Mouse (Mus musculus) heart, embryonic 13.5 days (tissue): Measurements from ENCODE around the gene Pet100. TPM values are rescaled to one million over a fixed set of nuclear protein-coding genes. Genes with fewer than 3 reads are reported as not detected.

Source experiments
- ATAC-seq: fragments of 200-750 bp; cut with Nextera tagmentation; 2 replicates; pipeline ENCODE4 v1.8.0; 2017; ENCODE audit warnings: moderate TSS enrichment; ENCODE audit not compliant: insufficient number of reproducible peaks, low FRiP score, low TSS enrichment; ENCODE audit errors: extremely low read depth
- H3K27ac ChIP-seq: fragments of 300-500 bp; sonication (generic); replicated peaks from 2 replicates; pipeline ENCODE4 v1.5.1; 2015; ENCODE audit warnings: moderate library complexity, mild to moderate bottlenecking, inconsistent platforms
- H3K27me3 ChIP-seq: fragments of 300-500 bp; sonication (generic); replicated peaks from 2 replicates; pipeline ENCODE4 v1.6.1; 2015; ENCODE audit warnings: mild to moderate bottlenecking, inconsistent platforms
- H3K36me3 ChIP-seq: fragments of 300-500 bp; sonication (generic); 2 replicates; pipeline ENCODE4 v1.6.1; 2015; ENCODE audit warnings: mild to moderate bottlenecking, inconsistent platforms
- H3K4me1 ChIP-seq: fragments of 300-500 bp; sonication (generic); 2 replicates; pipeline ENCODE4 v1.6.1; 2015; ENCODE audit warnings: inconsistent platforms
- H3K4me2 ChIP-seq: fragments of 300-500 bp; sonication (generic); 2 replicates; pipeline ENCODE4 v1.6.1; 2015; ENCODE audit warnings: inconsistent platforms, mild to moderate bottlenecking, moderate library complexity
- H3K4me3 ChIP-seq: fragments of 300-500 bp; sonication (generic); 2 replicates; pipeline ENCODE4 v1.5.1; 2015; ENCODE audit warnings: moderate library complexity, mild to moderate bottlenecking, inconsistent platforms
- H3K9ac ChIP-seq: fragments of 300-500 bp; sonication (generic); 2 replicates; pipeline ENCODE4 v1.6.1; 2015; ENCODE audit warnings: inconsistent platforms, mild to moderate bottlenecking, moderate library complexity
- H3K9me3 ChIP-seq: fragments of 300-500 bp; sonication (generic); 2 replicates; pipeline ENCODE4 v1.6.1; 2016; ENCODE audit warnings: inconsistent platforms
- WGBS: fragments of 180-500 bp; shearing (Covaris S2); methylation state at CpG from one replicate; pipeline ENCODE4 v1.1.7; 2015; ENCODE audit warnings: mixed read lengths; 5-methylcytosine and 5-hydroxymethylcytosine counted together
- polyA plus RNA-seq: library from polyadenylated mRNA; unstranded; fragments of >200 nt; fragmentation: Nextera tagmentation; extraction: Ambion mirVana; gene quantifications from 2 replicates; pipeline ENCODE4 v1.2.1, GENCODE M21; 2015

Gene Pet100
- polyA plus RNA-seq, 1 experiment from 2014 or later = 97.0 TPM

DNA sequence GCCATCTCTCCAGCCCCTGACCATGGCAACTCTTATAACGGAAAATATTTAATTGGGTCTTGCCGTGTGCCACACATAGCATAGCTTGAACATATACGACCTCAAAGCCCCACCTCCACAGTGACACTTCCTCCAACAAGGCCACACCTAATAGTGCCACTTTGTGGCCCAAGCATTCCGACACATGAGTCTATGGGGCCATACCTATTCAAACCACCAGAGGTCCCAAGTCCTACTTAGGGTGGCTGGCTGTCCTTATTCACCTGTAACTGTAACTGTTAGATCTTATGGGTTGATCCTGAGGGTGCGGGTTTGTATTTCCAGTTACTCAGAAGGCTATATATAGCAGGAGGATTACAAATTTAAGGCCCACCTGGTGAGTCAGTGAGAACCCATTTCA lies 6.7 kb downstream of the Pet100 start:
- peaks cover 19% of the 10 kb centered on the region for H3K27me3 ChIP-seq
- peaks cover 7% of the 10 kb centered on the region for H3K4me1 ChIP-seq
- H3K36me3 ChIP-seq = no peaks in the 10 kb centered on the region
- no peak overlapping the region for H3K4me3 ChIP-seq
- H3K4me2 ChIP-seq = no peak overlapping the region
- no peak for ATAC-seq
- no peak overlapping the region for H3K9ac ChIP-seq
- H3K27ac ChIP-seq = no peak overlapping the region
- WGBS = 28% methylated on average over 5 of the region's 5 CpGs
- no peaks in the 10 kb centered on the region for H3K9me3 ChIP-seq

DNA sequence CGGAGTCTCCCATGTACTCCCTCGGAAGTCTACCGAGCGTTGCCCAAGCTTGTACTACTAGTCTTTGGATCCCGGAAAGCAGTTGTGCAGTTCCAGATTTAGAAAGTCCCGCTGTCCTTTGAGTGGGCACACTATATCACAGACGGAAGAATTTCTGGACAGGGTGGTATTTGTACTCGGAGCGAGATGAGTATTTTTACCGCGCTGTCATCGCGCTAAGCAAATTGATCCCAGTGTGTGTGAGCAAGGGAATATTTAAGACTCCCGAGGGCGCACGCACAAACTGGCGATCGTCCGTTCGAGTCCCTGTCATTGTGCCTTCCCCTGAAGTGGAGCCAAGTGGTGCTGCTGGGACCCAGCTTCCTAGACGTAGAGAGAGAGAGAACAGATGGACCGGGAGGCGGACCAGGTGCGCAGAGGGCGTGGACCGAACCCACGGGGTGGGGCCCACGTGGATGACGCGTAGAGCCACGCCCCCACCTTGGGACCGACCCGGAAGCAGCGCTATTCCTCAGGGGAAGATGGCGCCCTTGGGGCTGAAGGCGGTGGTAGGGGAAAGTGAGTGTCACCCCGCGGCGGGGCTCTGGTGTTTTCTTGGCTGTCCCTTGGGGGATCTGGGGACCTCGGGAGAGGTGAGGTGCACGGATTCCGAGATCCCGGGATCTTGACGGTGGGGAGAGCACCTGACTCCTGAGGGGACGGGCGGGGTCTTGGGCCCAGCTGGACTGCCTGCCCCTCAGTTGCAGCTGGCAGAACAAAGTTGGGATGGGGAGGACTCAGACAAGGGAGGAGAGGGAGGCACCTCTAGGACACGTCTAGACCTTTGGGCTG lies 9.5 kb downstream of the Pet100 start, which contains the start of gene Stxbp2:
Stxbp2 (plus strand) TSS at position 309 of the 831 bp plus-strand sequence.
- ATAC-seq = peak; percentile 87
- Histone ChIP-seq H3K27ac (no peak within 1 kb of the TSS), H3K4me1 (peaks cover 7% of the 10 kb centered on the region), H3K4me3 (peak within 1 kb of the TSS; percentile 75), H3K27me3 (peaks cover 19% of the 10 kb centered on the region), H3K9me3 (no peaks in the 10 kb centered on the region), H3K36me3 (peaks cover 20% of the 10 kb centered on the region), H3K9ac (peak within 1 kb of the TSS; percentile 83), H3K4me2 (peak within 1 kb of the TSS; percentile 90)
- WGBS = 4% methylated on average over 47 of the region's 47 CpGs

- no peak for ATAC-seq
- Histone ChIP-seq H3K36me3 (peaks cover 26% of the 10 kb centered on the region), H3K4me1 (peaks cover 7% of the 10 kb centered on the region)
These were observed 10.1 kb downstream of the Pet100 start for GRCm38 (mm10) chr8:3631478-3631875.

GRCm38 (mm10) chr8:3645804-3646203 lies 24.5 kb downstream of the Pet100 start:
- no peaks in the 10 kb centered on the region for H3K9me3 ChIP-seq
- H3K4me3 ChIP-seq = no peak overlapping the region
- no peak overlapping the region for H3K4me2 ChIP-seq
- 19% methylated on average over 5 of the region's 5 CpGs for WGBS
- no peak overlapping the region for H3K9ac ChIP-seq
- no peaks in the 10 kb centered on the region for H3K4me1 ChIP-seq
- peaks cover 10% of the 10 kb centered on the region; the same call in 1 of the 2 replicates for H3K36me3 ChIP-seq
- no peak for ATAC-seq
- H3K27ac ChIP-seq = no peak overlapping the region
- 0 out of 2 replicates have a peak, but pooled peaks cover 4% of the 10 kb centered on the region for H3K27me3 ChIP-seq

More at GRCm38 (mm10) chr8:3631478-3631875, 10.1 kb downstream of the Pet100 start:
- WGBS = 13% methylated on average over 8 of the region's 8 CpGs
- H3K27me3 ChIP-seq = peaks cover 19% of the 10 kb centered on the region
- peak overlapping the region; percentile 83 for H3K9ac ChIP-seq
- H3K9me3 ChIP-seq = no peaks in the 10 kb centered on the region
- H3K27ac ChIP-seq = no peak overlapping the region
- H3K4me2 ChIP-seq = peak overlapping the region; percentile 90
- H3K4me3 ChIP-seq = peak overlapping the region; percentile 75

GRCm38 (mm10) chr8:3646824-3647531 lies 25.6 kb downstream of the Pet100 start:
- H3K36me3 ChIP-seq = peaks cover 7% of the 10 kb centered on the region; the same call in 1 of the 2 replicates
- no peak overlapping the region for H3K9ac ChIP-seq
- no peaks in the 10 kb centered on the region for H3K4me1 ChIP-seq
- ATAC-seq = no peak
- no peak overlapping the region for H3K4me2 ChIP-seq
- H3K4me3 ChIP-seq = no peak overlapping the region
- 0 out of 2 replicates have a peak, but pooled peaks cover 4% of the 10 kb centered on the region for H3K27me3 ChIP-seq
- no peak overlapping the region for H3K27ac ChIP-seq
- no peaks in the 10 kb centered on the region for H3K9me3 ChIP-seq
- WGBS = 72% methylated on average over 6 of the region's 6 CpGs

DNA sequence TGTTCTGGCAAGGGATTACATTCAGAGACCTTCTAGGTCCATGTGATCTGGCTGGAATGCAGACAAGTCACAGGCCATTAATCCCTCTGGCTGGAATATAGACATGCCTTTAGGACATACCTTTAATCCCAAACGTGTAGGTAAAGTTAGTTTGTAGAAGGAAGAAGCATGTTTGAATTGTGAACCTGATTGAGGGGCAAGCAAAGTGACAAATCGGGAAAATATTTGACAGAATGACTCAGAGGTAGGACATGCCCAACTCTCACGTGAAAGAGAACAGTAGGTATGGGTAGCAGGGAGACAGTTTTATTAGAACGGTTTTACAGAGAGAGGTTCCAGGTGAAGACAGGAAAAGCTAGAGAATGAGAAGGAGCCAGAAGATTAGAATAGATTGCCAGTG lies 26.2 kb downstream of the Pet100 start:
- Histone ChIP-seq H3K9me3 (no peaks in the 10 kb centered on the region), H3K36me3 (peaks cover 4% of the 10 kb centered on the region; the same call in 1 of the 2 replicates), H3K27ac (no peak overlapping the region), H3K4me1 (no peaks in the 10 kb centered on the region), H3K9ac (no peak overlapping the region), H3K27me3 (0 out of 2 replicates have a peak, but pooled peaks cover 4% of the 10 kb centered on the region), H3K4me2 (no peak overlapping the region), H3K4me3 (no peak overlapping the region)
- no peak for ATAC-seq
- 70% methylated on average over 4 of the region's 4 CpGs for WGBS

DNA sequence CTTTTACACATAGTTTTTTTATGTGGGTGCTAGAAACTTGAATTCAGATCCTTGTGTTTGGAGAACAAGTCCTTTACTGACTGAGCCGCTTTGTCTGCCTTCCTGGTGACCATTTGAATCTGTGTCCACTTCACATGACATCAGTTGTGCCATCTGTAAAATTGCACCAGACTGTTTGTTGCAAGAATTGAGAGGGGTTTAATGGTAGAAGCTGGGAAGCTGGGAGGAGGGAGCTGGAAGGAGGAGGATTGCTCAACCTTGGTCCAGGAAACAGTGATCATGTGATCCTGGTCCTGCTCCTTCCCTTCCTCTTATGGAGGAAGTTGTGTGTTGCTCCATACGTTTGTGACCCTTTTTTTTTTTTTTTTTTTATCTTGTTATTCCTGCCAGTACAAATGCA lies 26.9 kb downstream of the Pet100 start:
- no peaks in the 10 kb centered on the region for H3K4me1 ChIP-seq
- H3K9me3 ChIP-seq = no peaks in the 10 kb centered on the region
- 0 out of 2 replicates have a peak, but pooled peaks cover 4% of the 10 kb centered on the region for H3K27me3 ChIP-seq
- no peak overlapping the region for H3K9ac ChIP-seq
- H3K4me3 ChIP-seq = no peak overlapping the region
- ATAC-seq = no peak
- H3K27ac ChIP-seq = no peak overlapping the region
- H3K4me2 ChIP-seq = no peak overlapping the region
- 64% methylated on average over 2 of the region's 2 CpGs for WGBS
- H3K36me3 ChIP-seq = no peaks in the 10 kb centered on the region

- 53% methylated on average over 1 of the region's 1 CpGs for WGBS
- H3K4me2 ChIP-seq = peak overlapping the region; percentile 35
- H3K27me3 ChIP-seq = 0 out of 2 replicates have a peak, but pooled peaks cover 7% of the 10 kb centered on the region
- no peak overlapping the region for H3K9ac ChIP-seq
- no peak for ATAC-seq
- no peaks in the 10 kb centered on the region for H3K9me3 ChIP-seq
- no peak overlapping the region for H3K4me3 ChIP-seq
- H3K36me3 ChIP-seq = no peaks in the 10 kb centered on the region
- no peaks in the 10 kb centered on the region for H3K4me1 ChIP-seq
- no peak overlapping the region for H3K27ac ChIP-seq
These were observed 27.6 kb downstream of the Pet100 start for GRCm38 (mm10) chr8:3648990-3649389.

GRCm38 (mm10) chr8:3652845-3653244 lies 31.5 kb downstream of the Pet100 start:
- 58% methylated on average over 3 of the region's 3 CpGs for WGBS
- no peaks in the 10 kb centered on the region for H3K9me3 ChIP-seq
- H3K27ac ChIP-seq = no peak overlapping the region
- no peak overlapping the region for H3K4me3 ChIP-seq
- no peak for ATAC-seq
- H3K27me3 ChIP-seq = peaks cover 20% of the 10 kb centered on the region
- H3K9ac ChIP-seq = no peak overlapping the region
- no peak overlapping the region for H3K4me2 ChIP-seq
- H3K4me1 ChIP-seq = no peaks in the 10 kb centered on the region
- H3K36me3 ChIP-seq = no peaks in the 10 kb centered on the region

DNA sequence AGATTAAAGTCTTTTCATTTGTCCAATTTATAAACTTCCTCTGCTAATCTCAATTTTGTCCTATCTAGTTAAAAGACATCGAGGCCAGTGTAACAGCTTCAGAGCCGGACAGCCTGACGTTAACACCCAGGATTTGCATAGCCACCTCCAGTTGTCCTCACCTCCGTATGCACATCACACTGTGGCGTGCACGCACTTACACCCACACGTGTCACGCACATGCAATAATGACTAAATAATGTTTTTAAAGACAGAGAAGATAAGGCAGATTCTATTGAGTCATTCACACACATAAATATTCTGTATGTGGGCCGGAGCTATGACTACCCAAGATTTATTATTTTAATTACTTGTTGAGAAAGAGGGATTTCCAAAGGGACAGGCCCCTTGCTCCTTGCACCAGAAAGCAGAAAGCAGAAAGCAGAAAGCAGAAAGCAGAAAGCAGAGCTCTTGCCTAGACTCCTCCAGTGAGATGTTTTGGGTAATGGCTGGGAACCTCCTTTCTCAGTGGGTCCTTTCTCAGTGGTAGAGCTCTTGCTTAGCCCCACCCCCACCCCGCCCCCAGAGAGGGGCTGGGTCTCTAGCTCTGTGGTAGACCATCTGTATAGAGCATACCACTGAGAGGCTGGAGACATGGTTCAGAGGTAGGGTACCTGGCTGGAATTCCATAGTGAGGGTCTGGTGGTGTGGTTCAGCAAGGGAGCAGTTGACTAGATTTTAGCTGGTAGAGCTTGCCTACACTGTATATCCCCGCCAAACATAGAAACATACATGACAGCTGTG lies 33.6 kb downstream of the Pet100 start:
- Histone ChIP-seq H3K36me3 (no peaks in the 10 kb centered on the region), H3K4me1 (no peaks in the 10 kb centered on the region), H3K4me3 (no peak overlapping the region), H3K27me3 (peaks cover 22% of the 10 kb centered on the region), H3K4me2 (no peak overlapping the region), H3K27ac (no peak overlapping the region), H3K9ac (no peak overlapping the region), H3K9me3 (no peaks in the 10 kb centered on the region)
- no peak; the same call in 1 of the 2 replicates for ATAC-seq
- 63% methylated on average over 11 of the region's 11 CpGs for WGBS

DNA sequence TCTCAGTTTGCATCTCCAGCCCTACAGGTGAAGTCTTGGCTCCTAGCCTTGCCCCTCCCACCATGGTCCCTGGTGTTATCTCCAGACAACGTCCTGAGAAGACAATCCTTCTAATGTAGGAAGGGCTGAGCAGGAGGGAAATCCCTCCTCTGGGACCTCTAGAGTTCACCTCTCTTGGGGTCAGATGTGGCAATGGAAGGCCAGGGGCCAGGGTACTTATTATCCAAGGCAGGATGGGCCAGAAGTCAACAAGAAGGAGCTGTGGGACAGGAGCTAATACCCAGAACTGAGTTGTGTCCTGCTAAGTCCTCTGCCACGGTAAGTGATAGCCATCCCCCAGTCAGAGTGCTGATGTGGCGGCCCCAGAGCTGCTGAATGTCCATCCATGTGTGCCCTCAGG lies 34.2 kb downstream of the Pet100 start, which contains the start of gene Retn:
Retn (plus strand) TSS at position 245 of the 400 bp plus-strand sequence.
- H3K4me1 ChIP-seq = no peaks in the 10 kb centered on the region
- 54% methylated on average over 3 of the region's 3 CpGs for WGBS

More for the DNA sequence above, 34.2 kb downstream of the Pet100 start, which contains the start of gene Retn:
- Histone ChIP-seq H3K36me3 (no peaks in the 10 kb centered on the region), H3K27me3 (peaks cover 22% of the 10 kb centered on the region), H3K27ac (no peak within 1 kb of the TSS), H3K4me2 (no peak within 1 kb of the TSS), H3K4me3 (no peak within 1 kb of the TSS), H3K9me3 (no peaks in the 10 kb centered on the region), H3K9ac (no peak within 1 kb of the TSS)
- no peak for ATAC-seq
